Mouse (Mus musculus): ENCODE data around the gene Wbp4. TPM values are rescaled to one million over a fixed set of nuclear protein-coding genes. Genes with fewer than 3 reads are reported as not detected.

Wbp4 gene
- 22.1 TPM for polyA plus RNA-seq (2014; fragmentation: Illumina TruSeq; extraction: RNeasy Lipid Tissue Mini Kit (QIAGEN cat#74804); ENCODE audit: low read depth, low replicate concordance)

GRCm38 (mm10) chr14:79481339-79482151 is at the start of gene Wbp4:
Gene Wbp4, minus strand, starts transcription at chr14:79481520.

GRCm38 (mm10) chr14:79480624-79481338 is 539 bp downstream of the Wbp4 start, which contains the start of gene Elf1:
Gene Elf1, plus strand, starts transcription at chr14:79481194.

GRCm38 (mm10) chr14:79451681-79452590 is 29.4 kb downstream of the Wbp4 start, which contains the start of gene Kbtbd6:
Gene Kbtbd6, plus strand, starts transcription at chr14:79451835.

GRCm38 (mm10) chr14:79425979-79426729 is 55.2 kb downstream of the Wbp4 start, which contains the start of gene Kbtbd7:
Gene Kbtbd7, plus strand, starts transcription at chr14:79426511.

Other genes with a start within 250 kb of the Wbp4 start
- not detected for gene Zfp957, start 234.2 kb downstream of the Wbp4 start, polyA plus RNA-seq (2014; fragmentation: Illumina TruSeq; extraction: RNeasy Lipid Tissue Mini Kit (QIAGEN cat#74804); ENCODE audit: low read depth, low replicate concordance)
- 42.1 TPM for gene Rgcc, start 179.9 kb downstream of the Wbp4 start, polyA plus RNA-seq (2014; fragmentation: Illumina TruSeq; extraction: RNeasy Lipid Tissue Mini Kit (QIAGEN cat#74804); ENCODE audit: low read depth, low replicate concordance)
- 12.9 TPM for gene Naa16, start 90.7 kb downstream of the Wbp4 start, polyA plus RNA-seq (2014; fragmentation: Illumina TruSeq; extraction: RNeasy Lipid Tissue Mini Kit (QIAGEN cat#74804); ENCODE audit: low read depth, low replicate concordance)
- 18.3 TPM for gene Mtrf1, start 83.7 kb downstream of the Wbp4 start, polyA plus RNA-seq (2014; fragmentation: Illumina TruSeq; extraction: RNeasy Lipid Tissue Mini Kit (QIAGEN cat#74804); ENCODE audit: low read depth, low replicate concordance)
- gene Kbtbd7, start 55.0 kb downstream of the Wbp4 start, polyA plus RNA-seq (2014; fragmentation: Illumina TruSeq; extraction: RNeasy Lipid Tissue Mini Kit (QIAGEN cat#74804); ENCODE audit: low read depth, low replicate concordance) = 7.4 TPM
- not detected for gene Kbtbd6, start 29.7 kb downstream of the Wbp4 start, polyA plus RNA-seq (2014; fragmentation: Illumina TruSeq; extraction: RNeasy Lipid Tissue Mini Kit (QIAGEN cat#74804); ENCODE audit: low read depth, low replicate concordance)
- gene Elf1, start 326 bp downstream of the Wbp4 start, polyA plus RNA-seq (2014; fragmentation: Illumina TruSeq; extraction: RNeasy Lipid Tissue Mini Kit (QIAGEN cat#74804); ENCODE audit: low read depth, low replicate concordance) = 15.6 TPM
- 73.1 TPM for gene Sugt1, start 106.2 kb upstream of the Wbp4 start, polyA plus RNA-seq (2014; fragmentation: Illumina TruSeq; extraction: RNeasy Lipid Tissue Mini Kit (QIAGEN cat#74804); ENCODE audit: low read depth, low replicate concordance)
- gene Cnmd, start 180.7 kb upstream of the Wbp4 start, polyA plus RNA-seq (2014; fragmentation: Illumina TruSeq; extraction: RNeasy Lipid Tissue Mini Kit (QIAGEN cat#74804); ENCODE audit: low read depth, low replicate concordance) = 0.58 TPM